Mouse (Mus musculus): ENCODE results near the gene Mypop.

- TF ChIP-seq CTCF (IDR thresholded peaks at IDR 0.05; ENCODE audit: extremely low read depth, insufficient read depth, insufficient read length, insufficient replicate concordance) (no peak), POLR2A (IDR thresholded peaks at IDR 0.05; ENCODE audit: low read depth, low read length) (no peak)
Measured at GRCm38 (mm10) chr7:19001807-19002085, 10.7 kb downstream of the Mypop start.

All from spleen, adult 2 months (tissue).